Mouse (Mus musculus) heart, postnatal 0 days (tissue): ENCODE data around the gene Slc39a11. TPM values are rescaled to one million over a fixed set of nuclear protein-coding genes. Genes with fewer than 3 reads are reported as not detected.

ENCODE experiments used
- ATAC-seq: fragments of 200-750 bp; cut with Nextera tagmentation; 2 replicates; pipeline ENCODE4 v1.8.0; 2017; ENCODE audit warnings: low read depth, moderate number of reproducible peaks, moderate library complexity; ENCODE audit not compliant: insufficient read depth
- DNase-seq: peaks from one replicate; pipeline ENCODE4 v3.0.0-alpha.2; 2016; ENCODE audit warnings: low spot score
- H3K27ac ChIP-seq: fragments of 300-500 bp; sonication (generic); 2 replicates; pipeline ENCODE4 v1.5.1; 2014; ENCODE audit warnings: low read depth, mild to moderate bottlenecking
- H3K27me3 ChIP-seq: fragments of 300-500 bp; sonication (generic); 2 replicates; pipeline ENCODE4 v1.6.1; 2014; ENCODE audit warnings: low read length, mixed read lengths; ENCODE audit not compliant: control insufficient read depth, insufficient read depth
- H3K36me3 ChIP-seq: fragments of 300-500 bp; sonication (generic); replicated peaks from 2 replicates; pipeline ENCODE4 v1.6.1; 2014; ENCODE audit warnings: low read length, mixed read lengths; ENCODE audit not compliant: control insufficient read depth, insufficient read depth
- H3K4me1 ChIP-seq: fragments of 300-500 bp; sonication (generic); 2 replicates; pipeline ENCODE4 v1.6.1; 2014; ENCODE audit warnings: antibody characterized with exemption; ENCODE audit not compliant: control insufficient read depth, insufficient read depth
- H3K4me2 ChIP-seq: fragments of 300-500 bp; sonication (generic); 2 replicates; pipeline ENCODE4 v1.6.1; 2014; ENCODE audit warnings: low read depth, mild to moderate bottlenecking, low read length, moderate library complexity
- H3K4me3 ChIP-seq: fragments of 300-500 bp; sonication (generic); 2 replicates; pipeline ENCODE4 v1.5.1; 2014; ENCODE audit warnings: low read depth, low read length
- H3K9ac ChIP-seq: fragments of 300-500 bp; sonication (generic); replicated peaks from 2 replicates; pipeline ENCODE4 v1.6.1; 2014; ENCODE audit warnings: low read depth, low read length, mixed read lengths
- H3K9me3 ChIP-seq: fragments of 300-500 bp; sonication (generic); replicated peaks from 2 replicates; pipeline ENCODE4 v1.6.1; 2016; ENCODE audit warnings: low read length; ENCODE audit not compliant: control insufficient read depth
- CTCF ChIP-seq: IDR thresholded peaks from 2 replicates; pipeline ENCODE4 v1.5.1; 2016; ENCODE audit warnings: antibody characterized with exemption, control low read depth, low read depth
- EP300 ChIP-seq: IDR thresholded peaks from 2 replicates; pipeline ENCODE4 v1.6.1; 2016; ENCODE audit warnings: antibody characterized with exemption, low read depth
- WGBS: fragments of 180-500 bp; shearing (Covaris S2); extraction: QIAGEN DNeasy Blood & Tissue Kit; methylation state at CpG from one replicate; pipeline ENCODE4 v1.1.7; 2014; 5-methylcytosine and 5-hydroxymethylcytosine counted together
- polyA plus RNA-seq: library from polyadenylated mRNA; unstranded; fragments of >200 nt; fragmentation: Nextera tagmentation; extraction: Ambion mirVana; gene quantifications from 2 replicates; pipeline ENCODE4 v1.2.1, GENCODE M21; 2015
- total RNA-seq: library from RNA; depleted of rRNA; stranded (reverse); fragments of >200 nt; gene quantifications from 2 replicates; pipeline ENCODE4 v1.2.3, GENCODE M21; 2014; ENCODE audit warnings: low replicate concordance

The Slc39a11 gene
- total and polyA plus RNA-seq, 2 experiments from 2014 or later = 8.6 to 16.3 TPM

- Histone ChIP-seq H3K27ac (no peak overlapping the region), H3K36me3 (no peaks in the 10 kb centered on the region), H3K4me2 (no peak overlapping the region), H3K9me3 (no peaks in the 10 kb centered on the region), H3K4me1 (peaks cover 7% of the 10 kb centered on the region; the same call in 1 of the 2 replicates), H3K4me3 (no peak overlapping the region), H3K9ac (no peak overlapping the region), H3K27me3 (no peaks in the 10 kb centered on the region)
- no peak for DNase-seq
- WGBS = 83% methylated on average over 3 of the region's 3 CpGs
- no peak for ATAC-seq
- TF ChIP-seq EP300 = no peak
- no peak for TF ChIP-seq CTCF
These were observed 4.7 kb downstream of the Slc39a11 start for GRCm38 (mm10) chr11:113645181-113645580.

GRCm38 (mm10) chr11:113638680-113639079 is 11.2 kb downstream of the Slc39a11 start:
- H3K4me1 ChIP-seq = no peaks in the 10 kb centered on the region
- no peak overlapping the region for H3K4me2 ChIP-seq
- H3K4me3 ChIP-seq = no peak overlapping the region
- no peak for TF ChIP-seq EP300
- no peak for TF ChIP-seq CTCF
- DNase-seq (no peak), ATAC-seq (no peak)
- no peak overlapping the region for H3K27ac ChIP-seq
- H3K36me3 ChIP-seq = no peaks in the 10 kb centered on the region
- 90% methylated on average over 12 of the region's 12 CpGs for WGBS
- no peak overlapping the region for H3K9ac ChIP-seq
- H3K27me3 ChIP-seq = no peaks in the 10 kb centered on the region
- H3K9me3 ChIP-seq = no peaks in the 10 kb centered on the region

GRCm38 (mm10) chr11:113634699-113635121 is 15.2 kb downstream of the Slc39a11 start:
- no peaks in the 10 kb centered on the region for H3K27me3 ChIP-seq
- ATAC-seq (no peak), DNase-seq (no peak)
- no peak overlapping the region for H3K4me3 ChIP-seq
- H3K27ac ChIP-seq = no peak overlapping the region
- H3K9me3 ChIP-seq = no peaks in the 10 kb centered on the region
- no peak overlapping the region for H3K9ac ChIP-seq
- TF ChIP-seq EP300 (no peak), CTCF (no peak)
- H3K4me1 ChIP-seq = no peaks in the 10 kb centered on the region
- 71% methylated on average over 10 of the region's 10 CpGs for WGBS
- no peaks in the 10 kb centered on the region for H3K36me3 ChIP-seq
- H3K4me2 ChIP-seq = no peak overlapping the region

- Histone ChIP-seq H3K27ac (no peak overlapping the region), H3K4me2 (no peak overlapping the region), H3K4me3 (no peak overlapping the region), H3K27me3 (no peaks in the 10 kb centered on the region), H3K9ac (no peak overlapping the region), H3K9me3 (no peaks in the 10 kb centered on the region), H3K4me1 (no peaks in the 10 kb centered on the region), H3K36me3 (no peaks in the 10 kb centered on the region)
- no peak for ATAC-seq
- TF ChIP-seq CTCF (no peak), EP300 (no peak)
- no peak for DNase-seq
- WGBS = 83% methylated on average over 5 of the region's 5 CpGs
These were observed 16.5 kb downstream of the Slc39a11 start for GRCm38 (mm10) chr11:113633398-113633797.

- no peak overlapping the region for H3K4me2 ChIP-seq
- WGBS = 70% methylated on average over 7 of the region's 7 CpGs
These were observed 17.6 kb downstream of the Slc39a11 start for GRCm38 (mm10) chr11:113632303-113632702.

GRCm38 (mm10) chr11:113631862-113632261 is 18.0 kb downstream of the Slc39a11 start:
- H3K4me3 ChIP-seq = no peak overlapping the region
- 84% methylated on average over 8 of the region's 8 CpGs for WGBS
- no peaks in the 10 kb centered on the region for H3K9me3 ChIP-seq
- TF ChIP-seq EP300 (no peak), CTCF (no peak)
- no peak overlapping the region for H3K9ac ChIP-seq
- no peak for ATAC-seq
- H3K27me3 ChIP-seq = no peaks in the 10 kb centered on the region
- H3K36me3 ChIP-seq = no peaks in the 10 kb centered on the region
- no peaks in the 10 kb centered on the region for H3K4me1 ChIP-seq
- H3K27ac ChIP-seq = no peak overlapping the region
- no peak overlapping the region for H3K4me2 ChIP-seq
- no peak for DNase-seq

More at GRCm38 (mm10) chr11:113632303-113632702, 17.6 kb downstream of the Slc39a11 start:
- H3K9me3 ChIP-seq = no peaks in the 10 kb centered on the region
- no peak for TF ChIP-seq EP300
- TF ChIP-seq CTCF = no peak
- DNase-seq = no peak
- no peak for ATAC-seq
- H3K4me1 ChIP-seq = no peaks in the 10 kb centered on the region
- no peak overlapping the region for H3K9ac ChIP-seq
- H3K27me3 ChIP-seq = no peaks in the 10 kb centered on the region
- no peak overlapping the region for H3K27ac ChIP-seq
- no peaks in the 10 kb centered on the region for H3K36me3 ChIP-seq
- H3K4me3 ChIP-seq = no peak overlapping the region
